Mouse (Mus musculus): Measurements from ENCODE around the gene Morn3.

Morn3 gene

DNA sequence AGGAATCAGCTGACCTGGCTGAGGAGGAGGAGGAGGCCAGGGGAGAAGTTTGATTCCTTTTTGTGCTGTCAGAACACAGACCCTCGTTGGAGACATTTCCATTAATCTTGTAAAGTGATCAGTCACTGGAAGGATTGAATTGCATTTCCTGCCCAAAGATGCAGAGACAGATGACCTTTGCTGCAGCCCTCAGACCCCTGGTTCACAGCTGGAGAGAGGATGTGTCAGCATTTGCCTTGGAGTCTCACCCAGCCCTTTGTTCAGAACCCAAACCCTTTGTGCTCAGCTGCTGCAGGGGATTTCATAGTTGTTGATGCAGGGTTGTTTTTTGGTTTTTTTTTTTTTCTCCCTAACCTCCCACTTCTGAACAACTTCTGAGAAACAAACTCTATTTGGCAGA, 51.9 kb downstream of the Morn3 start:
- in situ Hi-C loops (cut with MboI, MseI): loop anchor here (5.0 kb wide), 1 partner anchor 552 kb away; no protein-coding TSS in a partner anchor

DNA sequence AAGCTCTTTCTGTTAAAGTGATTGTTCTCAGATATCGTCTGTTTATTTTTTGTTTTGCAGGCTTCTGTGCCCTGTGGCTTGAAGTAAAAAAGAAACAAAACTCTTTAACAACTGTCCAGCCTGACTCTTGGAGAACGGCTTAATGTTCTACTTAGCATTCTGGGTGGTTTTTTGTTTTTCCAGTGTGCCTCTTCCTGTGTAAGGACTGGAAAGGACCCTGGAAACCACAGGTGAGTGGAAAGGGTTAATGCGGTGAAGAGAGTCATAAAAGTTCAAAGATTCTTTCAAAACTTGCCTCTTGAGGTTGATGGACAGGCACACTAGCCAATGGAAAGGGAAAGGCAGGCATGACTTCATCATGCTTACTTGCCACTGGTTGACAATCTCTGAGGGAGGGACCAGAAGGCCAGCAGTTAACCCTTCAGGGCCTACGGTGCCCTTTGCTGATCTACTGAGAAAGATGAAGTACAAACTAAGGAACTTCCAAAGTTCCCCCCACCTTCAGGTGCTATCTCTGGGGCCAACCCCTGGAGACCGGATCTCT, 52.4 kb downstream of the Morn3 start:
- in situ Hi-C loops (cut with MboI, MseI): no loop called here

- in situ Hi-C loops (cut with MboI, MseI): no loop called here
These were observed 53.0 kb downstream of the Morn3 start for GRCm38 (mm10) chr5:122993811-122994210.

DNA sequence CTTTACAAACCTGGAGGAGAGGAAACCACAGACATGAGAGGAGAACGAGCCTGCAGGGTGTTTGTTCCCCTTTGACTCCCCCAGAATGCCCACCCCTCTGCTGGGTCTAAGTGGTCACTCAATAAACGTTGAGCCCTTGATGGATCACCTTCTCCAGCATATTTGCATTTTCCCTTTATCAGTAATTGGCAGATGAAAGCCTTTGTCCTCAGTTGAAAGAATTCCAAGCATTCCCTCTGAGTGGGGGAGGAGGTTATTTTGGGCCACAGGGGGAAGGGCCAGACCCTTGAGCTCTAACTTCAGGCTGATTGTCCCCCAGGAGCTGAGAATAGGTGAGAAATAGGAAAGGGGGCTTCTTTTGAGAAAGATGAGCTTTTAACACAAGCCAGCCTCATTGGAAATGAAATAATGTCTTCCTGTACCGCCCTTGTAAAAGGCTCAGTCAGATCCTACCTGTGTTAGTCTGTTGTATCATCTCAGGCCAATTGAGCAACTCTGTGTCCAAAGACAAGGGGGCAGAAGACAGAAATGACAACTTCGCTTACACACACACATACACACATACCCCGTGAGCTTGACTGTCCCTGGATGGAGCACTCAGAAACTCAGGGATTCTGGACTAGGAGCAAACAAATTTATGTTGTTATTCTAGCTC, 55.3 kb downstream of the Morn3 start:
- in situ Hi-C loops (cut with MboI, MseI): no loop called here

GRCm38 (mm10) chr5:122990411-122991160, 56.2 kb downstream of the Morn3 start:
- in situ Hi-C loops (cut with MboI, MseI): no loop called here

DNA sequence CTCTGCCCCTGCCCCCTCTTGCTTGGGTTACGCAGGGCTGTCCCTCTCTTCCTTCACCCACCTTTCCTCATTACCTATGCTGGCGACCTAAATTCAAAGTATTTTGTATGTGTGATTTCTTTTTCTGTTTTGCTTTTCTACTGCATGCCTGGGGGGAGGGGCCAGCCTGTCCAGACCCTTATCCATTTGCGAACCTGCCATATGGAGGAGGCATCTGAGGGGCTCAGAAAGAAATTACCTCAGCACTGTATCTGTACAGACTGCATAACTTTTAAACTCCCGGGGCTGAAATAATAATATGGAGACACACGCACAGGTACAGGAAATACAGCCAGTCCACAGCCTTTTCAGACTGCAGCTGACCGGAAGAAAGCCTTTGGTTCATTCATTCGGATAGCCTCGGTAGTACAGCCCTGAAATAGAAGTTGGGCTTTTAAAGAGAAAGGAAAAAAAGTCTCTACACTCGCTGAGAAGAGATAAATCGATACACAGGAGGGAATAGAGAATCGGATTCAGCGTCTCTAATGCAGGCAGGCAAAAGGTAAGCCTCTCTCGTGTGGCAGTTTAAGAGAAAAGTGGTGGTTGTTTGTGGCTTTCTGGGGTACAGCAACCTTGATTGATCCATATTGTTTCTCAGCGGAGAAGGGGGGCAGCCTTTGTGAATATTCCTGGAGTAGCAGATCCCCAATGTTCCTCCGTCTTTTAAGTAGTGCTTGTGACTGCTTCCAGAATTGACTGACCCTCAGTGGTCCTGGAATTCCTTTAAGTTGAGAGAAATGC, 57.1 kb downstream of the Morn3 start, which contains the start of gene Kdm2b:
TSS of gene Kdm2b (minus strand) at position 273 of the 780 bp plus-strand sequence.
- in situ Hi-C loops (cut with MboI, MseI): loop anchor here (10.0 kb wide), 1 partner anchor 155 kb away; the partner anchor contains the start of gene Setd1b

- in situ Hi-C loops (cut with MboI, MseI): loop anchor here (10.0 kb wide), 1 partner anchor 156 kb away; the partner anchor contains the start of gene Setd1b
These were observed 57.8 kb downstream of the Morn3 start for GRCm38 (mm10) chr5:122989001-122989525.

DNA sequence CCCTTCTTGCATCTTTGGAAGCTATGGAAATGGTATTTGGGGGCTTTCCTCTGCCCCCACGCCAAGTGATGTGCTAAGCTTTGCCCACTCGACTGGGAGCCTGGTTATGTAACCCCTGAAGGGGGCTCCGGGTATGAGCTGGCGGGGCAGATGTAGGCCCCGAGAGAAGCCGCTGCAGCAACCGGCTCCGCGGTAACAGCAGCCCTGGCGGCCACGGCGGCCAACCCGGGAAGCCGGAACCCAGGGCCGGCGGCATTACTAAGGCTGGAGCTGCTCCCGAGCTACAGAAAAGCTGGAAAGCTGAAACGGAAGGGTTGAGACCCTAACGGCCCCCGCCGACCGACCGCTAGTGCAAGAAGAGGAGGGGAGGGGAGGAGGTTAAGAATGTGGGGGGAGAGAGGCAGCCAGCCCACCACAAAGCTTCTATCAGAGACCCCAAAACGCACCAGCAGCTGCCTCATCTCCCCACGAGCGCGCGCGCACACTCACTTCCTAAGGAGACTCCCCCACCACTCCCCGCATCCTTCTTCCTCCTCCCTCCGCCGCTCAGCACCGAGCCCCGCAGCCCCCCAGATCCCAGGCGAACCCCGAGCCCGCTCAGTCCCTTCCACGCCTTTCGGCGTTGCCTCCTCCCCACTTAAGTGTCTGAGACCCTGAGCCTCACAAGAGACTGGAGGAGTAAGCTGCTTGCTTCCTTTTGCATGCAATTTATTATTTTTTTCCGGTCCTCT, 58.6 kb downstream of the Morn3 start:
- in situ Hi-C loops (cut with MboI, MseI): loop anchor here (10.0 kb wide), 1 partner anchor 157 kb away; the partner anchor contains the start of gene Setd1b

DNA sequence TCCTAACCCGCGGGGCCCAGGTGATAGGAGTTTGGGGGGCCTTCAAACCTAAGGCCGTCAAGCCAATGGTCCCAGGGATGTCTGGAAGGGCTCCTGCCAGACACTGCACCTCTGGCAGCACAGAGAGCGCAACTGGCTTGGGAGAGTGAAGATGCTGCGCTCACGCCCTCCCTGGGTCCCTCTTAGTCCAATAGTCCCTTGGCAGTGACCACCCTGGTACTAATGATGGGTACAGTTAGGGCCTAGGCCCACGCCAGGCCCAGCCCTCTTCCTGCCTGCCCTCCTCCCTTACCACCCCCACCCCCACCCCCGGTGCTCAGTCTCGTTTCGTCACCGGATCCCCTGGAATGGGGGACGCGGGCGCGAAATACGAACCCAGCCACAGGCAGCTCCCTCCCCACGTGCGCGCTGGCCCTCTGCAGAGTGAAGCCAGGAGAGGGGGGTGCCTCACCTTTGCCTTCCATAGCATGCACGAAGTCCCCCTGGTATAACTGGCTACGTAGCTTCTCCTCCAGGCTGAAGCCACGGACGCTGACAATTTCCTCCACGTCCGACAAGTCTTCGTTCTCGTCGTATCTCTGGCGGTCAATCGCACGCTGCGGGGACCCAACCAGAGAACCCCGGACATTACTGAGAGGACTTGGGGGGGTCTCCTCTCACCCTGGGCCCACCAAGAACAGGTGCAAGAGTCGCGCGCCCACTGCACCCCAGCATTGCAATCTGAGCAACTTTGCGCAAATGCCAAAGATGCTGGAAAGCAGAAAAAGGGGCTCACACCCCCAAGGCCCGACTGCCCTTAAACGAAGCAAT, 59.4 kb downstream of the Morn3 start:
- in situ Hi-C loops (cut with MboI, MseI): loop anchor here (10.0 kb wide), 1 partner anchor 157 kb away; the partner anchor contains the start of gene Setd1b

DNA sequence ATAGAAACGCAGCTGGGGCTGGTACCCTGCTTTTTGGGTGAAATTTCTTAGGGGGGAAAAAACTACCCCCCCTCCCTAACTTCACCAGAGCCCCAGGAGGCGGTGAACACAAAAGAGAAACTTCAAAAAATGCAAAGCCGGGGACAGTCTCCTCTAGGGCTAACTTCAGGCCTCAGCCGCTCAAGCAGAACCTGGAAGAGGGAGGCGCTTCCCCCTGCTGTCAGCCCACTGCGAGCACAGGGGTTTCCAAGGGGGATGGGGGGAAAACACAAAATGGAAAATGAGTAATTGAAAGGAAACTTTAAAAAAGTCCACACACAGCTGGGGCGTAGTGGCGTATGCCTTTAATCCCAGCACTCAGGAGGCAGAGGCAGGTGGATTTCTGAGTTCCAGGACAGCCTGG, 60.7 kb downstream of the Morn3 start:
- in situ Hi-C loops (cut with MboI, MseI): loop anchor here (10.0 kb wide), 1 partner anchor 159 kb away; the partner anchor contains the start of gene Setd1b
